Comparison of ENCODE assay signal across 10 mouse cellular contexts in the genomic region with DNA sequence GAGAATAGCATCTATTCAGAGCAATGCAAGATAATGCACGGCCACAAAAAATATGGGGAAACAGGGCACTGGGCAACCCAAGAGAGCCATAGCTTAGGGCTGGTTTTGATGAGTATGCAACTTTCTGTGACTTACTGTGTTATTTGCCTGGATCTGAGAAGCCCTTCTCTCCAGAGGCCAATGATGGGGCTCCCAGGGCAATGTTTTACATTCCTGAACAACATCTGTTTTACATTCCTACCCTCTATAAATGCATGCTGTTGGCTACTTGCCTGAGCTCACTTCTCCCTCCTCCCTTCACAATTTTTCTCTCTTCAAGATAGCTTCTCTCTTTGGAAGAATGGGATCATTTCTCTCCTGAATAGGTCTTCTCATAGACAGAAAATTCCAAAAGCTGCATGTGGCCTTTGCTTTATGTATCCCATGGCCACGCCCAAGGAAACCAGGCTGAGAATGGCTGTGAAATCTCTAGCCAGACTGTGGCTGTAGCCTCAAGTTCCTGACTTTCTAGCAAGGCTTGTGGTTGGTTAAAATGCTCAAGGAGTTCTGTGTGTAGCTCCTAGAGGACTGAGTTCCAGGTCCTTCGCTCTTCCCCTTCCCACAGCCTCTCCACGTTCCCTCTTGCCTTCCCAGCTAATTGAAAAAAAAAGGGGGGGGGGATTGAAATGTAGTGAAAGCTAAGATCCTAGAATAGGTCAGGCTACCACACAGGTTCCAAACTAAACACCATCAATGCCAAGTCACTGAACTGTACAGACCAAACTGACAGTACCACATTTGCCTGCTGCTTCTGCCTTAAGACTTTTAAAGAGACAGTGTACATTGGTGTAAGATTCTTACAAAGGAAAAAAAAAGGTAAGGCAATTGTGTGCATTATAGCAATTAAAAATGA.
DNase-seq lines count a peak whose midpoint lies in the region; ATAC-seq and TF ChIP-seq lines count a peak whose summit lies in the region.
"Had no signal": no experiment of that assay in that cellular context is flagged by ENCODE, and none has a peak within 500 bp of the region (broad histone marks: within the 10 kb centered on the region; RNA-seq: fewer than 3 reads in every experiment).

No protein-coding gene starts in this region.

- whole genome bisulfite sequencing in intestine, embryonic 15.5 days = 64% methylated on average over 4 of the region's 4 CpGs
- WGBS in intestine, postnatal 0 days = 73% methylated on average over 4 of the region's 4 CpGs

- 0 out of 2 replicates have a peak, but pooled peaks have one; percentile 43 for ATAC-seq in intestine, embryonic 15.5 days
- no peak for ATAC-seq in intestine, postnatal 0 days
- ATAC-seq: intestine, embryonic 16.5 days had no signal

- no peaks in the 10 kb centered on the region for H3K9me3 ChIP-seq in intestine, embryonic 15.5 days
- H3K9me3 ChIP-seq in intestine, postnatal 0 days (ENCODE audit: control insufficient read depth) = no peaks in the 10 kb centered on the region
- H3K9me3 ChIP-seq: midbrain, embryonic 10.5 days had no signal

- no peak overlapping the region for H3K4me2 ChIP-seq in intestine, embryonic 15.5 days (replicated peaks)
- H3K4me2 ChIP-seq in intestine, postnatal 0 days (replicated peaks; ENCODE audit: low read depth) = no peak overlapping the region

- DNase-seq in R1 (ENCODE audit: low read depth, low spot score) (peak; percentile 25), adipocyte (ENCODE audit: low spot score) (no peak)
- peak; percentile 70 for DNase-seq in embryo, embryonic 11 days
- peak; percentile 27 for DNase-seq in kidney, postnatal 10 days
- no peak for DNase-seq in layer of hippocampus, postnatal 36 days
- DNase-seq: lung, adult 18-20 months had no signal

- H3K36me3 ChIP-seq in intestine, embryonic 15.5 days = no peaks in the 10 kb centered on the region
- no peaks in the 10 kb centered on the region for H3K36me3 ChIP-seq in intestine, postnatal 0 days (ENCODE audit: control insufficient read depth, insufficient read depth)
- H3K36me3 ChIP-seq: midbrain, embryonic 10.5 days had no signal

- TF ChIP-seq CTCF in intestine, postnatal 0 days (IDR thresholded peaks at IDR 0.05; ENCODE audit: low read depth) = no peak

- 0 out of 2 replicates have a peak, but pooled peaks cover 2% of the 10 kb centered on the region for H3K4me1 ChIP-seq in intestine, embryonic 15.5 days (replicated peaks)
- H3K4me1 ChIP-seq in intestine, postnatal 0 days (replicated peaks; ENCODE audit: control insufficient read depth, insufficient read depth, low read length) = no peaks in the 10 kb centered on the region
- H3K4me1 ChIP-seq: midbrain, embryonic 10.5 days had no signal

- no peak overlapping the region for H3K4me3 ChIP-seq in intestine, embryonic 15.5 days (replicated peaks)
- H3K4me3 ChIP-seq in intestine, postnatal 0 days (ENCODE audit: low read depth, low read length) = no peak overlapping the region
- H3K4me3 ChIP-seq: midbrain, embryonic 10.5 days had no signal

- no peaks in the 10 kb centered on the region for H3K27me3 ChIP-seq in intestine, embryonic 15.5 days (replicated peaks)
- H3K27me3 ChIP-seq in intestine, postnatal 0 days (replicated peaks; ENCODE audit: control insufficient read depth, insufficient read depth, low read length) = no peaks in the 10 kb centered on the region

- H3K9ac ChIP-seq in intestine, embryonic 15.5 days = no peak overlapping the region
- H3K9ac ChIP-seq in intestine, postnatal 0 days (ENCODE audit: low read depth, low read length) = no peak overlapping the region

- peak overlapping the region; percentile 33; the same call in 1 of the 2 replicates for H3K27ac ChIP-seq in intestine, embryonic 15.5 days
- H3K27ac ChIP-seq in intestine, postnatal 0 days (ENCODE audit: low read depth, low read length) = no peak overlapping the region
- H3K27ac ChIP-seq: midbrain, embryonic 10.5 days had no signal

Comparison
In these comparisons a context has a peak if more than half of its experiments do, and no peak if none do; other contexts are left out.
1. DNase-seq: peak in R1 (single experiment), embryo, embryonic 11 days (single experiment) and kidney, postnatal 10 days (single experiment); none in layer of hippocampus, postnatal 36 days (0 of 2) and adipocyte (single experiment).